Mouse (Mus musculus): ENCODE results near the gene Oip5. TPM values are rescaled to one million over a fixed set of nuclear protein-coding genes. Genes with fewer than 3 reads are reported as not detected.

The Oip5 gene
- polyA plus RNA-seq, 1 experiment, result 1.4 TPM

- DNase-seq (ENCODE audit: extremely low spot score in 1 of 2, low spot score in 1 of 2), result no peak
Observed at GRCm38 (mm10) chr2:119591247-119591646, 27.0 kb downstream of the Oip5 start.

DNA sequence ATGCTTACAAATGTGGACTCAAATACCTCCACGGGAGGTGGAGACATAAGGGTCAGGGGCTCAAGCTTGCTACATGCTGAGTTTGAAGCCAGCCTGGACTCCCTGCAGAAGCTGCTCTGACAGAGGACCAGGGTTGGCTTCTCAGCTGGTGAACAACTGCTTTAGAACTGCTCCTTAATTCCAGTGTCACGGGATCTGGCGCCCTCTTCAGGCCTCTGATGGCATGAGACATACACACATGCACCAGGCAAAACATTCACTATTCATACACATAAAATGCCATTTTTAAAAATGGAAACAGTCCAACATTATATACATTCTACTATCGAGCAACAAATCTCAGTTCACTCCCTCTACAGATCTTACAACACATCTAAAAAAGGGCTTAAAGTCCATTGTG lies 30.9 kb downstream of the Oip5 start:
- DNase-seq (ENCODE audit: extremely low spot score in 1 of 2, low spot score in 1 of 2), result peak in 1 of 2 experiments; percentile 45

- no peak for DNase-seq (ENCODE audit: extremely low spot score in 1 of 2, low spot score in 1 of 2)
Observed at GRCm38 (mm10) chr2:119584282-119584681, 34.0 kb downstream of the Oip5 start.

DNA sequence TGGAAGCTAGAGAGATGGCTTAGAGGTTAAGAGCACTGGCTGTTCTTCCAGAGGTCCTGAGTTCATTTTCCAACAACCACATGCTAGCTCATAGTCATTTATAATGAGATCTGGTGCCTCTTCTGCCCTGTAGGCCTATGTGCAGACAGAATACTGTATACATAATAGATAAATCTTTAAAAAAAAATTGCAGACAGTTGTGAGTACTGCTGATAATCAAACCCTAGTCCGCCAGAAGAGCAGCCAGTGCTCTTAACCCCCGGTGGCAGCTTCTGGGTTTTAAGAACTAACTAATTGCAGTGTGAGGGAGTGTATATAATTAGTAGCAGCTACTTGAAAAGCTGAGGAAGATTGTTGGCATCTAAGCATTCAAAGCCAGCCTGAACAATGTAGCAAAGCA lies 34.8 kb downstream of the Oip5 start:
- no peak for DNase-seq (ENCODE audit: extremely low spot score in 1 of 2, low spot score in 1 of 2)

GRCm38 (mm10) chr2:119581571-119581970 lies 36.7 kb downstream of the Oip5 start:
- no peak for DNase-seq (ENCODE audit: extremely low spot score in 1 of 2, low spot score in 1 of 2)

GRCm38 (mm10) chr2:119572471-119572870 lies 45.8 kb downstream of the Oip5 start:
- DNase-seq (ENCODE audit: extremely low spot score in 1 of 2, low spot score in 1 of 2), result no peak

DNA sequence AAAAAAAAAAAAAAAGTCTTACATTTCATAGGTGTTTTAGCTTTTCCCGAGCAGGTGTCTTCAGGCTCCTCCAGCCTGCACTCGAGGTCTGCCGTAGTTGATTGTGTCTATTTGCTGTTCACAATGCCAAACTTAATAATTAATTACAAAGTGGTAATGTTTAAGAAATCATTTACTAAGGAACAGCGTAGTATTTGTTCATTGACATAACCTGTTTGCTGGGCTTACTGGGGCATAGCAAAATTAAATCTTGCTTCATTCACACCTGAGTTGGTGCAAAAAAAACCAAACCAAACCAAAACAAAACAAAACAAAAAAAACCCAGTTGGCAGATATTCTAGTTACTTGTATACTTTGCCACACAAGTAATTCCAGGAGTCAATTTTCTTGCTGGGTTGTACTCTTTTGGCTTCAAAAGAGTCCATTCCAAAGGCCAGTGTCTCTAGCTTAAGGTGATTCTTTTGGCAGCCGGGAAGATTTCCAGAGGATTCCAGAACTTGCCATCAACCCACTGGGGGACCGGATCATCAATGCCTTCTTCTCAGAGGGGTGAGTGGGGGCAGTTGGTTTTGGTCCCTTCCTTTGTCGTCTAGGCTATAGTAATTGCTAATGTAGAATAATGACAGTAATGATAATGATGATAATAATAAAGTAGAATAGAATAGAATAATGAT lies 52.0 kb downstream of the Oip5 start:
- DNase-seq (ENCODE audit: extremely low spot score in 1 of 2, low spot score in 1 of 2), result no peak

DNA sequence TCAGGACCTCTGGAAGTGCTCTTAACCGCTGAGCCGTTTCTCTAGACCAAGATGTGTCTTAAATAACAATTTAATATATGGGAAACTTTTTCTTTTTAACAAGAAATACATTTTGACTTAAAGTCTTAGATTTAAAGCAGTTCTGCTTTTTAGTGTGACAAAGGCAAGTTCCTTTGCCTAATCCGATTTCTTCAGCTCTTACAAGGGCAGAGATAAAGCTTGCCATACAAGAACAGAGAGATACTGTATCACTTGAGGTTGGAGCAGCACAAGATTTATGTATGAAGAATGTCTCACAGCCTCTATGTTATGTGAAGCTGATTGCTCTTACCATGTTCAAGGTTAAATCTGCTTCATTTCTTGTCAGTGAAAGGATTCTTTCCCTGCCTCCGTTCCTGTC lies 53.0 kb downstream of the Oip5 start:
- DNase-seq (ENCODE audit: extremely low spot score in 1 of 2, low spot score in 1 of 2), result no peak

GRCm38 (mm10) chr2:119561794-119562193 lies 56.5 kb downstream of the Oip5 start:
- no peak for DNase-seq (ENCODE audit: extremely low spot score in 1 of 2, low spot score in 1 of 2)

Other genes with a start within 250 kb of the Oip5 start
- 14.4 and 15.4 TPM in 2 replicates for gene Ino80, start 140.8 kb downstream of the Oip5 start, polyA plus RNA-seq (2012; rRNA removed)
- 0.82 and 1.2 TPM in 2 replicates for gene Exd1, start 70.8 kb downstream of the Oip5 start, polyA plus RNA-seq (2012; rRNA removed)
- 113 and 117 TPM in 2 replicates for gene Chp1, start 70.8 kb downstream of the Oip5 start, polyA plus RNA-seq (2012; rRNA removed)
- gene Nusap1, start 171 bp downstream of the Oip5 start, polyA plus RNA-seq (2012; rRNA removed), result 0.76 and 0.86 TPM in 2 replicates
- gene Ndufaf1, start 44.4 kb upstream of the Oip5 start, polyA plus RNA-seq (2012; rRNA removed), result 20.8 and 21.7 TPM in 2 replicates
- 41.0 and 41.8 TPM in 2 replicates for gene Rtf1, start 56.6 kb upstream of the Oip5 start, polyA plus RNA-seq (2012; rRNA removed)
- 158 and 164 TPM in 2 replicates for gene Itpka, start 123.9 kb upstream of the Oip5 start, polyA plus RNA-seq (2012; rRNA removed)
- 43.3 and 46.4 TPM in 2 replicates for gene Ltk, start 142.0 kb upstream of the Oip5 start, polyA plus RNA-seq (2012; rRNA removed)
- 13.7 and 14.6 TPM in 2 replicates for gene Rpap1, start 169.1 kb upstream of the Oip5 start, polyA plus RNA-seq (2012; rRNA removed)
- 130 and 145 TPM in 2 replicates for gene Tyro3, start 179.3 kb upstream of the Oip5 start, polyA plus RNA-seq (2012; rRNA removed)

All from frontal cortex, adult 2 months (tissue).